15 mouse cellular contexts compared by ENCODE assay signal in genomic region chr10:102154865-102155264, GRCm38 (mm10).
DNase-seq lines count a peak whose midpoint lies in the region; ATAC-seq and TF ChIP-seq lines count a peak whose summit lies in the region.
"Had no signal": no experiment of that assay in that cellular context is flagged by ENCODE, and none has a peak within 500 bp of the region (broad histone marks: within the 10 kb centered on the region; RNA-seq: fewer than 3 reads in every experiment).

No protein-coding gene starts in this region.

- ATAC-seq in forebrain, embryonic 14.5 days = no peak
- no peak for ATAC-seq in forebrain, embryonic 16.5 days
- ATAC-seq: intestine, embryonic 15.5 days; midbrain, embryonic 15.5 days had no signal

- intact Hi-C loops in left cerebral cortex, adult 2 months (cut with DNase I) = loop anchor here (5.0 kb wide), 2 partner anchors 1413 to 1528 kb away; no protein-coding TSS in a partner anchor

- H3K4me1 ChIP-seq in forebrain, embryonic 14.5 days (ENCODE audit: control insufficient read depth, insufficient read depth, low read length) = no peaks in the 10 kb centered on the region
- peaks cover 2% of the 10 kb centered on the region; the same call in 1 of the 2 replicates for H3K4me1 ChIP-seq in forebrain, embryonic 16.5 days (replicated peaks; ENCODE audit: control insufficient read depth, insufficient read depth, low read length)
- no peaks in the 10 kb centered on the region for H3K4me1 ChIP-seq in MEL (ENCODE audit: control insufficient read depth in 1 of 2, insufficient read depth in 2 of 2, low read length in 2 of 2)
- H3K4me1 ChIP-seq: embryonic facial prominence, embryonic 12.5 days; intestine, embryonic 15.5 days had no signal

- H3K4me3 ChIP-seq in forebrain, embryonic 14.5 days (ENCODE audit: low read depth, low read length) = no peak overlapping the region
- no peak overlapping the region for H3K4me3 ChIP-seq in forebrain, embryonic 16.5 days (replicated peaks; ENCODE audit: low read length)
- no peak overlapping the region for H3K4me3 ChIP-seq in left cerebral cortex, adult 2 months
- H3K4me3 ChIP-seq in MEL (ENCODE audit: control insufficient read depth in 1 of 2, insufficient read depth in 1 of 2, low read depth in 2 of 2, low read length in 2 of 2) = no peak overlapping the region
- H3K4me3 ChIP-seq: embryonic facial prominence, embryonic 12.5 days; intestine, embryonic 15.5 days; midbrain, embryonic 15.5 days had no signal

- TF ChIP-seq EP300 in MEL (IDR thresholded peaks at IDR 0.05; ENCODE audit: low read depth in 1 of 2, low read length in 2 of 2) = no peak

- H3K9ac ChIP-seq in forebrain, embryonic 14.5 days (ENCODE audit: low read length) = no peak overlapping the region
- no peak overlapping the region for H3K9ac ChIP-seq in forebrain, embryonic 16.5 days (replicated peaks; ENCODE audit: low read depth, low read length)
- H3K9ac ChIP-seq in MEL (ENCODE audit: control insufficient read depth, low read depth, low read length, poor library complexity, severe bottlenecking) = no peak overlapping the region
- H3K9ac ChIP-seq: embryonic facial prominence, embryonic 12.5 days; intestine, embryonic 15.5 days; midbrain, embryonic 15.5 days had no signal

- H3K4me2 ChIP-seq in forebrain, embryonic 14.5 days (ENCODE audit: low read length) = no peak overlapping the region
- H3K4me2 ChIP-seq in forebrain, embryonic 16.5 days (ENCODE audit: low read length) = no peak overlapping the region
- H3K4me2 ChIP-seq: embryonic facial prominence, embryonic 12.5 days; intestine, embryonic 15.5 days; midbrain, embryonic 15.5 days had no signal

- TF ChIP-seq CTCF in left cerebral cortex, adult 2 months (IDR thresholded peaks at IDR 0.05) = peak; percentile 48
- no peak; a peak in 1 of 6 replicates for TF ChIP-seq CTCF in MEL (IDR thresholded peaks at IDR 0.05 in 2 of 3, conservative IDR thresholded peaks at IDR 0.05 in 1 of 3; ENCODE audit: control insufficient read depth in 1 of 3, insufficient read depth in 1 of 3, low read depth in 2 of 3, low read length in 3 of 3, poor library complexity in 1 of 3, severe bottlenecking in 1 of 3)

- 0 out of 2 replicates have a peak, but pooled peaks have one; percentile 4 for TF ChIP-seq RAD21 in MEL (IDR thresholded peaks at IDR 0.05; ENCODE audit: low read depth, low read length)

- no peak overlapping the region for H3K27ac ChIP-seq in forebrain, embryonic 14.5 days (ENCODE audit: low read depth, low read length)
- no peak overlapping the region for H3K27ac ChIP-seq in forebrain, embryonic 16.5 days (ENCODE audit: low read length)
- H3K27ac ChIP-seq in left cerebral cortex, adult 2 months = no peak overlapping the region
- H3K27ac ChIP-seq in MEL (ENCODE audit: control insufficient read depth, low read depth, low read length) = no peak overlapping the region
- H3K27ac ChIP-seq: embryonic facial prominence, embryonic 12.5 days; intestine, embryonic 15.5 days; midbrain, embryonic 15.5 days had no signal

- H3K9me3 ChIP-seq in forebrain, embryonic 14.5 days (replicated peaks; ENCODE audit: control insufficient read depth, low read length) = no peaks in the 10 kb centered on the region
- no peaks in the 10 kb centered on the region for H3K9me3 ChIP-seq in forebrain, embryonic 16.5 days (ENCODE audit: control insufficient read depth, low read length)
- no peaks in the 10 kb centered on the region for H3K9me3 ChIP-seq in MEL (replicated peaks; ENCODE audit: insufficient read depth, low read length)
- H3K9me3 ChIP-seq: embryonic facial prominence, embryonic 12.5 days; intestine, embryonic 15.5 days; midbrain, embryonic 15.5 days had no signal

- DNase-seq in forebrain, embryonic 14.5 days (ENCODE audit: low spot score) = peak; percentile 49
- no peak for DNase-seq in left cerebral cortex, adult 2 months (ENCODE audit: extremely low spot score in 1 of 2, low spot score in 2 of 2)
- DNase-seq in left cerebral cortex, adult 8-10 months (ENCODE audit: low spot score in 2 of 2) = no peak
- no peak for DNase-seq in MEL (ENCODE audit: low read depth, low spot score)
- peak; percentile 28 for DNase-seq in embryo, embryonic 11 days
- DNase-seq in frontal cortex, postnatal 14 days (ENCODE audit: low spot score in 2 of 2) = no peak
- DNase-seq: adrenal gland, adult 2 months; kidney, postnatal 36 days; lung, postnatal 10 days; right cerebral cortex, postnatal 25 days; thymus, postnatal 14 days had no signal

- no peaks in the 10 kb centered on the region for H3K79me2 ChIP-seq in MEL (ENCODE audit: control insufficient read depth, insufficient read depth, low read length, poor library complexity)

- H3K36me3 ChIP-seq in forebrain, embryonic 14.5 days (ENCODE audit: control insufficient read depth, insufficient read depth, low read length) = no peaks in the 10 kb centered on the region
- no peaks in the 10 kb centered on the region for H3K36me3 ChIP-seq in forebrain, embryonic 16.5 days (ENCODE audit: control insufficient read depth, insufficient read depth)
- no peaks in the 10 kb centered on the region for H3K36me3 ChIP-seq in MEL (ENCODE audit: control insufficient read depth in 1 of 2, insufficient read depth in 2 of 2, low read length in 2 of 2)
- H3K36me3 ChIP-seq: embryonic facial prominence, embryonic 12.5 days; intestine, embryonic 15.5 days; midbrain, embryonic 15.5 days had no signal

- 75% methylated on average over 5 of the region's 5 CpGs for WGBS in forebrain, embryonic 14.5 days
- WGBS in forebrain, embryonic 16.5 days = 72% methylated on average over 5 of the region's 5 CpGs

- no peaks in the 10 kb centered on the region for H3K27me3 ChIP-seq in forebrain, embryonic 14.5 days (replicated peaks; ENCODE audit: control insufficient read depth, insufficient read depth, low read length)
- no peaks in the 10 kb centered on the region for H3K27me3 ChIP-seq in forebrain, embryonic 16.5 days (replicated peaks; ENCODE audit: control insufficient read depth, insufficient read depth, low read length)
- H3K27me3 ChIP-seq in MEL (ENCODE audit: control insufficient read depth in 1 of 2, insufficient read depth in 2 of 2, low read length in 2 of 2) = no peaks in the 10 kb centered on the region; a peak in 1 of 4 replicates
- H3K27me3 ChIP-seq: embryonic facial prominence, embryonic 12.5 days; intestine, embryonic 15.5 days; midbrain, embryonic 15.5 days had no signal

- TF ChIP-seq POLR2A in MEL (IDR thresholded peaks at IDR 0.05; ENCODE audit: control insufficient read depth in 1 of 2, insufficient read depth in 1 of 2, low read depth in 1 of 2, low read length in 2 of 2, poor library complexity in 1 of 2) = no peak

TF ChIP-seq in MEL, 35 proteins besides CTCF, POLR2A, EP300 and RAD21:
- TF ChIP-seq NELFE (IDR thresholded peaks at IDR 0.05; ENCODE audit: low read depth, low read length) (no peak), GATA1 (IDR thresholded peaks at IDR 0.05; ENCODE audit: low read depth, low read length) (no peak), SMC3 (IDR thresholded peaks at IDR 0.05; ENCODE audit: low read depth, low read length) (peak; percentile 43), POLR2AphosphoS2 (IDR thresholded peaks at IDR 0.05; ENCODE audit: low read length) (no peak), ZMIZ1 (IDR thresholded peaks at IDR 0.05; ENCODE audit: low read depth, low read length) (no peak), MAX (IDR thresholded peaks at IDR 0.05; ENCODE audit: low read length) (no peak)

Comparison
In these comparisons a context has a peak if more than half of its experiments do, and no peak if none do; other contexts are left out.
1. DNase-seq: peak in forebrain, embryonic 14.5 days (single experiment) and embryo, embryonic 11 days (single experiment); none in left cerebral cortex, adult 2 months (0 of 2), left cerebral cortex, adult 8-10 months (0 of 2), MEL (single experiment) and frontal cortex, postnatal 14 days (0 of 2).